Mouse (Mus musculus) bone marrow, adult 2 months (tissue): Measurements from ENCODE around the gene Mrln.

Experiments used
- CTCF ChIP-seq: fragments of 200-500 bp; IDR thresholded peaks from 2 replicates; pipeline ENCODE4 v1.5.1; 2011; ENCODE audit warnings: low read length, control low read depth; ENCODE audit not compliant: control insufficient read depth, insufficient read depth
- POLR2A ChIP-seq: fragments of 200-500 bp; IDR thresholded peaks from 2 replicates; pipeline ENCODE4 v1.6.1; 2011; ENCODE audit warnings: low read depth, mild to moderate bottlenecking, control low read depth, low read length, borderline replicate concordance; ENCODE audit not compliant: control insufficient read depth

GRCm38 (mm10) chr10:70167625-70168024 is 36.8 kb upstream of the Mrln start:
- TF ChIP-seq POLR2A (no peak), CTCF (no peak)
